Mouse (Mus musculus) heart, postnatal 0 days (tissue): ENCODE data around the gene Zfp995.

Source experiments
- CTCF ChIP-seq: IDR thresholded peaks from 2 replicates; pipeline ENCODE4 v1.5.1; 2016; ENCODE audit warnings: antibody characterized with exemption, control low read depth, low read depth
- EP300 ChIP-seq: IDR thresholded peaks from 2 replicates; pipeline ENCODE4 v1.6.1; 2016; ENCODE audit warnings: antibody characterized with exemption, low read depth

DNA sequence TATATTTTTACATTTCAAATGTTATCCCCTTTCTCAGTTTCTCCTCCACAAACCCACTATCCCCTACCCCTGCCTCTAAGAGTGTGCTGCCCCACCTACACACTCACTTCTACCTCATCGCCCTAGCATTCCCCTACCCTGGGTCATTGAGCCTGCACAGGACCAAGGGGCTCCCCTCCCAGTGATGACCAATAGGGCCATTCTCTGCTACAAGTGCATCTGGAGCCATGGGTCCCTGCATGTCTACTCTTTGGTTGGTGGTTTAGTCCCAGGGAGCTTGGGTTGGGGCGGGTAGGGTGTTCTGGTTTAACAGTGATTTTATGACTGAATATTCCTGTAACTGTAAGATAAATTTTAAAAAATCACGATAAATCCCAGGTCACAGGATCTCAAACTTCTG is 687 bp downstream of the Zfp995 start:
- TF ChIP-seq CTCF = no peak
- no peak for TF ChIP-seq EP300
